Mouse (Mus musculus) mature B cell (primary cell): Measurements from ENCODE around the gene Adamts15.

Experiments
- in situ Hi-C: fragments of 300-500 bp; cut with MboI; formaldehyde crosslinking; loops from 2 replicates; pipeline ENCODE4 v1.14.3; 2019

The Adamts15 gene

DNA sequence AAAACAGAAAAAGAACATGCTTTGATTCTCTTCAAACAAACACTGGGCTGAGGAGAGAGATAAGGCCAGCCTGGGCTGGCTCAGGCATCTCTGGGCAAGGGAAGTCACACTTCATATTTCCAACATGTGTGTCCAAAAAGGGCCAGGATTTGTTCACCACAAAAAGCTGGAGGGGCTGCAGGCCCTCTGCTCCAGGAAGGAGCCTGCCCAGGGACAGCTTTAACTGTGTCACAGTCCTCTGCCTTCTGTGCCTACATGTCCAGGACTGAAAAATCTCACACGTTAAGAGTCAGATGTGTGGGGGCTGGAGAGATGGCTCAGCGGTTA lies 42.3 kb downstream of the Adamts15 start:
- in situ Hi-C loops = no loop called here

DNA sequence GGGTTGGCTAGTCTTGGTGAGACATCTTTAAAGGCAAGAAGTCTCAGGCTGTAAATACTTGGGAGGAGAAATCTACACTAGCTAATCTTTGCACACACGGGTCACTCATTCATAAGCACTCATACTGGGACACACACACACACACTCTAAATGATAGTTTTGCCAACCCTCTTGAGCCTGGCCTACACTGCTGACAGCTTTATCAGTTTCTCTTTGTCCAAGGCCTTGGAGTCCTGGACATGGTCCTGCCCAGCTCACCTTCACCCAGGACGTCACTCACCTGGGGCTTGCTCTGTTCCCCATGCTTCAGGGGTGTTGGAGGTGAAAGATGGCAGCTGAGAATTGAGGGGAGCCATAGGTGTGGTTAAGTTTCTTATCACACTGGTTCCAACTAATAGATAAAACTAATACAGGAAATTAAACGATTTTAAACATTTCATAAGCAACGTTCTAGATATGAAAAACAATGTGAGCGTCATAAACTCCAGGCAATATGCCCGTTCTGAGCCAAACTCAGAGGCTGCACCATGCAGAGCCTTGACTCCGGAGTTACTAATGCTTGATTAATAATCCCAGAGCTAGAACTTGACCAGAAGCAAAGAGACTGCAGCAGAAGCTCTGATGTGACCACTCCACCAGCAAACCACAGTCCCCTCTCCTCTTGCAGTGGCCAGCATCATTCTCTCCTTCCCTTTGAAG lies 42.9 kb downstream of the Adamts15 start:
- in situ Hi-C loops = no loop called here

DNA sequence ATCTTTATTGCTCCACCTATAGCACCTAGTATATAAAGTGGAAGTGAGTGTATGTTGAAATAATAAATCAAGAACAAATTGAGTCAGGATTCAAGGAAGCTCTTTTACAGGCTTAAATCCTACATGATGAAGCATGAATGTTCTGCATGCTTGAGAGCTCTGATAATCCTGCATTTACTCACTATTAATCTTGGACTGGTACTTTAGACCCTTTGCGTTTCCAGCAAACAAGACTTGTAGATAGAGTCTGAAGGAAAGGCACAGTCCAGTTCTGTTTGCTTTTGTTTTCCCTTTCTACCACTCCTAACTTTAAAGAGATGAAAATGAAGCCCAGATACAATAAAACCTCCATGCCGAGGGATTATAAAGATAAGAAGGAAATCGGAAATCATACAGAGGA lies 45.7 kb downstream of the Adamts15 start:
- in situ Hi-C loops = no loop called here

DNA sequence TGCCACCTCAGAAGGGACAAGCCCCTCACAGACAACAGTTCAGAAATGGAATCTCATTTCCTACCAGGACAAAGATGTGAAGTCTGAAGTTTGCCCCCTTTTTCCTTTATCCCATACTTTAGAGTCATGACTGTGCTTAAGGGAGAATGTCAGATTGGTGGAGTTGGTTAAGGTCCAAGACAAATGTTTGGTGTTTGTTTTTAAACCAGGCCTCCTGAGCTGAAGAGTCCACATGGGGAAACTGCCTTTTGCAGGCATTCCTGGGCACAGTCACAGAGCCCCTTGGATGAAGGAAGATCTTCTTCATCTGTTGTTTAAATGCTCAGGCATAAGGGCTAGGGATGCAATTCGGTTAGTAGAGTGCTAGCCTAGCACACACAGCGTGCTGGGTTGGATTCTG lies 66.4 kb downstream of the Adamts15 start:
- in situ Hi-C loops = no loop called here

DNA sequence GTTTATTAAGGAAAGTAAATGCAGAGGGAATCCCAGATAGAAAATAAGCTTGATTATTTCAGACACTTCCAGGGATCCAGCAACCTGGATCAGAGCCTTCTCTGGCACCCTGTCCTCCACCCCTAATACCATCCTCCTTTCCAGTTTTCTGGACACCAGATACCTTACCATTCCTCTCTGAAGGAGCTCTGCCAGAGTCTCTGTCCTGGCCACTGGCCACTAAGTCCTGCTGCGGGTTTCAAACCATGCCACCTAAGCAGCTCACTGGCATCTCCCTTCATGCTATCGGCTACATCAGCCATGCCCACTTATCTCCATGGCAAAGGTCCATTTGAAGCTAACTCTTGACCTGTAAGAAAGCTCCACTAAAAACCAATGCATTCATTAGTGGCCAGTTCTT lies 70.4 kb downstream of the Adamts15 start:
- in situ Hi-C loops = no loop called here

DNA sequence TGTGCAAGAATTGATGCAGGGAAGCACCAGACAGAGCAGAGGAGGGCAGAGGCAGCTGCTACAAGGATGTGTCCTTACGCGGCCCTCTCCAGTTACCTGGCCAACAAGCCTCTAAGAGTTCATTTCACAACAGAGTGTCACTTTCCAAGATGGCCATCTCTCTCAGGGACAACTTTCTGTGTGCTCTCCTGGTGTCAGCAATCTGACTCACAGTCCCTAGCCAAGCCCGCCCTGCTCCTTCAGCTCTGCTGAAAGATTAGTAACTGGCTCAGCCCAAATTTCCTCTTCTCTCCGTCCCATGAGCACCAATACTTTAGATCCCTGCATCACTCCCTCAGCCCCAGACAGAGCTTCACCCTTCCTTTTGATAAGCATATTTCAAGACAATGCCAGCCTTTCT lies 72.3 kb downstream of the Adamts15 start:
- in situ Hi-C loops = no loop called here

DNA sequence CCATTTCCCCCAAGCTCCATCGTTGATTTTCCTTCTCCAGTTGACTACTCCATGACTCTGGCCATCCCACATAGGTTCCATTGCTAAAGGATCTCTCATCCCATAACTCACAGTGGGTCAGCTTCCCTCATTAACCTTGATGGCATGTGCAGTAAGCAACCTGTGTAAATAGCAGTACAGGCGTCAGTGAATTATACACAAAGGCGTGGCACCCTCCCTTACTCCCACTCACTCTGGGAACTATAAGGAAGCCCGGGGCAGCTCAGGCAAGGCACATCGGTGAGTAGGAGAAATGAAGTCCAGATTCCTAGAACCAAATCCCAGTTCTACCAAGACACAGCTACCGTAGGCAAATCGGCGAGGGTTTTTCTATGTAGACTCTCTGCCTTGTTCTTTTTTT lies 72.8 kb downstream of the Adamts15 start:
- in situ Hi-C loops = no loop called here
